Comparison of ENCODE assay signal across 25 mouse cellular contexts in the genomic region with DNA sequence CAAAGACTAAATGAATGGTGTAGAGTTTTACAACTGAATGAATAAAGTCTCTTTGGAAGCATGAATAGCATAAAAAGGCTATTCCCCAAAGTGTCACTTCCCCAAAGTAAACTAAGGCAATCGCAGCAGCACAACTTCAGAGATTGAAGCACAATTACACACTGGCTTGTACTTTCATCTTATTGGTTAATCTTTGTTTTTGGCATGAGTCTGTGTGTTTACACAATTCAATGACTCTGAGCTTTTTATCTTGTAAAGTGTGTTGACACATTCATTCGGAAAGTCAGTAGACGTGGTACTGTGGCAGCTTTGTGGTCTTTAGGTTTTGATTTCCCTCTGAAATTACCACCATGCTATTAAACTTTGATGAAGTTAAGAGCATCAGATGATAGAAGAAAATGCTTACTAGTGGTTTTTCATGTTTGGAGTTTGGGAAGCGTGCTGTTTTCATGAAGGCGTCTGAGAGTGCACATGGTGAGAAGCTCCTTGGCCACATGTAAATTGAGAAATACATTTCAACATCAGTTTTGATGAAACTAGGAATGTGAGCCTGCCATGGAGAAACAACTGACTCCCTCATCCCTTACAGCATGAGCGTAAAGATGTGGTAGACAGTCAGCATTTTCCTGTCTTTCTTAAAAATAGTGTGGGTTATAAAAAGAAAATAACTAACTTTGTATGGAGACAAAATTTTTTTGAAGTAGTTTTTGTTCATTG.
A peak's percentile ranks its signal among the peaks of the same experiment; 100 is the strongest.
DNase-seq lines count a peak whose midpoint lies in the region; ATAC-seq and TF ChIP-seq lines count a peak whose summit lies in the region.
"Had no signal": no experiment of that assay in that cellular context is flagged by ENCODE, and none has a peak within 500 bp of the region (broad histone marks: within the 10 kb centered on the region; RNA-seq: fewer than 3 reads in every experiment).

No protein-coding gene starts in this region.

- H3K9me3 ChIP-seq in lung, embryonic 14.5 days (ENCODE audit: low read depth, low read length), result no peaks in the 10 kb centered on the region
- H3K9me3 ChIP-seq: embryonic facial prominence, embryonic 12.5 days; embryonic facial prominence, embryonic 15.5 days; G1E; hindbrain, embryonic 12.5 days; hindbrain, embryonic 15.5 days had no signal

- WGBS in lung, embryonic 14.5 days, result 65% methylated on average over 6 of the region's 6 CpGs

- no peaks in the 10 kb centered on the region for H3K27me3 ChIP-seq in lung, embryonic 14.5 days (ENCODE audit: insufficient read depth, low read length)
- H3K27me3 ChIP-seq: CH12.LX; embryonic facial prominence, embryonic 12.5 days; embryonic facial prominence, embryonic 15.5 days; hindbrain, embryonic 12.5 days; hindbrain, embryonic 15.5 days; Patski had no signal

- no peak for ATAC-seq in lung, embryonic 14.5 days (ENCODE audit: insufficient read depth)
- ATAC-seq in megakaryocyte, adult 5-6 weeks (ENCODE audit: poor library complexity, severe bottlenecking), result peak; percentile 59
- ATAC-seq: forebrain, embryonic 14.5 days; forebrain, postnatal 0 days; Patski had no signal

- H3K4me3 ChIP-seq in lung, embryonic 14.5 days (ENCODE audit: low read depth, low read length), result no peak overlapping the region
- H3K4me3 ChIP-seq: embryonic facial prominence, embryonic 12.5 days; embryonic facial prominence, embryonic 15.5 days; gastrocnemius, adult 2 months; heart, adult 2 months; hindbrain, embryonic 12.5 days; hindbrain, embryonic 15.5 days had no signal

- no peak overlapping the region for H3K27ac ChIP-seq in lung, embryonic 14.5 days (ENCODE audit: low read depth)
- H3K27ac ChIP-seq: embryonic facial prominence, embryonic 12.5 days; embryonic facial prominence, embryonic 15.5 days; gastrocnemius, adult 2 months; heart, adult 2 months; hindbrain, embryonic 12.5 days; hindbrain, embryonic 15.5 days had no signal

- no peak overlapping the region for H3K4me2 ChIP-seq in lung, embryonic 14.5 days
- H3K4me2 ChIP-seq: embryonic facial prominence, embryonic 12.5 days; embryonic facial prominence, embryonic 15.5 days; heart, embryonic 11.5 days; hindbrain, embryonic 12.5 days; hindbrain, embryonic 15.5 days had no signal

- peak; percentile 36 for DNase-seq in heart, adult 11 months
- no peak for DNase-seq in heart, adult 8-10 months (ENCODE audit: low spot score)
- peak; percentile 19 for DNase-seq in lung, embryonic 14.5 days
- no peak for DNase-seq in lung, adult 18-20 months
- DNase-seq in thymus, postnatal 10 days (ENCODE audit: low spot score in 2 of 2), result no peak
- DNase-seq: adrenal gland, postnatal 10 days; adrenal gland, postnatal 36 days; B cell, adult 2 months; cerebellum, adult 18-20 months; cerebellum, adult 9-10 months; cerebellum, postnatal 14 days; forebrain, postnatal 0 days; gastrocnemius, adult 2 months; gastrocnemius, postnatal 14 days; heart, adult 2 months had no signal

- H3K36me3 ChIP-seq in lung, embryonic 14.5 days (ENCODE audit: insufficient read depth), result no peaks in the 10 kb centered on the region
- H3K36me3 ChIP-seq: embryonic facial prominence, embryonic 12.5 days; embryonic facial prominence, embryonic 15.5 days; hindbrain, embryonic 12.5 days; hindbrain, embryonic 15.5 days had no signal

- no peak overlapping the region for H3K9ac ChIP-seq in lung, embryonic 14.5 days
- H3K9ac ChIP-seq: embryonic facial prominence, embryonic 12.5 days; embryonic facial prominence, embryonic 15.5 days; forebrain, postnatal 0 days; hindbrain, embryonic 12.5 days; hindbrain, embryonic 15.5 days had no signal

- no peak for TF ChIP-seq CTCF in lung, embryonic 14.5 days (IDR thresholded peaks at IDR 0.05; ENCODE audit: low read depth)

- no peaks in the 10 kb centered on the region for H3K4me1 ChIP-seq in lung, embryonic 14.5 days (ENCODE audit: insufficient read depth)
- H3K4me1 ChIP-seq: hindbrain, embryonic 15.5 days had no signal

Comparison
In these comparisons a context has a peak if more than half of its experiments do, and no peak if none do; other contexts are left out.
1. DNase-seq: peak in heart, adult 11 months (single experiment) and lung, embryonic 14.5 days (single experiment); none in heart, adult 8-10 months (single experiment), lung, adult 18-20 months (0 of 2) and thymus, postnatal 10 days (0 of 2).